ENCODE assay signal across 8 mouse cellular contexts in the genomic region with DNA sequence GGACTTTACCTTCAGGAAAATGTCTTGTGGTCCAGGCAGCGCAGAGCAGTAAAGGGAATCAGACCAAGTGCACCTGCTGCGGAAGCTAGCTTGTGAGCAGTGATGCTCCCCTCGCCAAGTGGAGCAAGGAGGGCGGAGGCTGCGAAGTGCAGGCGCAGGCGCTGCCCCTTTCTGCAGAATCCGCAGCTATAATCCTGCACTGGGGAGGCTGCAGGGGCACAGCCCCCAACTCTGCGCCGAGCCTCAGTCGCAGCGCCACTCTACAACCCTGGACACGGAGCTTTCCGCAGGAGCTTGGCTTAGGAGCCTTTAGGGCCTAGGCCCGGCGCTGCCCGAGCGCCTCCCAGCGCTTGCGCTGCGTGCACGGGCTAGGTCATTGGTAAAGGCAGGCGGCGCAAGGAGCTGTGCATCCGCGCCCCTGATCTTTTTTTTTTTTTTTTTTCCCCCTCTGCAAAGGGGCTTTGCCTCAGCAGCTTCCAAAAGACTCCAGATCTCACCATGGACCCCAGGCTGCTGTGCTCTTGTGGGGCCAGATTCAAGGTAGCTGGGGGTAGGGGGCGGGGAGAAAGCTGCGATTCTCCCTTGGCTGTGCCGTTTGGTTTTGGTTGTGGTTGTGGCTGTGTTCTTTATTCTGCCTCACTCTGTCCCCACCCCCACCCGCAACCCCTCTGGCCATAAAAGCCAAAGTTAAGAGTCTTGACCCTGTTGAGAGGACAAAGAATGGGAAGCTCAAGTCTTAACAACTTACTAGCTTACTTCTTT. TPM values are rescaled to one million over a fixed set of nuclear protein-coding genes. Genes with fewer than 3 reads are reported as not detected.
DNase-seq lines count a peak whose midpoint lies in the region; ATAC-seq lines count a peak whose summit lies in the region.

No protein-coding gene starts in this region.

- no peaks in the 10 kb centered on the region for H3K4me1 ChIP-seq in kidney, embryonic 14.5 days (ENCODE audit: control insufficient read depth, insufficient read depth, low read length)
- no peaks in the 10 kb centered on the region for H3K4me1 ChIP-seq in heart, embryonic 16.5 days (ENCODE audit: control insufficient read depth, insufficient read depth, low read length)
- H3K4me1 ChIP-seq in neural tube, embryonic 11.5 days (ENCODE audit: control insufficient read depth, insufficient read depth, low read length): no peaks in the 10 kb centered on the region

- H3K4me2 ChIP-seq in kidney, embryonic 14.5 days (replicated peaks; ENCODE audit: low read depth, low read length): peak overlapping the region; percentile 43
- peak overlapping the region; percentile 60 for H3K4me2 ChIP-seq in heart, embryonic 16.5 days (ENCODE audit: low read depth, low read length)
- peak overlapping the region; percentile 48 for H3K4me2 ChIP-seq in neural tube, embryonic 11.5 days (ENCODE audit: low read depth)

- no peaks in the 10 kb centered on the region; the same call in 1 of the 2 replicates for H3K27me3 ChIP-seq in kidney, embryonic 14.5 days (ENCODE audit: control insufficient read depth, insufficient read depth, low read length)
- no peaks in the 10 kb centered on the region for H3K27me3 ChIP-seq in heart, embryonic 16.5 days (ENCODE audit: control insufficient read depth, insufficient read depth, low read length)
- no peaks in the 10 kb centered on the region for H3K27me3 ChIP-seq in neural tube, embryonic 11.5 days (ENCODE audit: control insufficient read depth, insufficient read depth, low read length)

- H3K27ac ChIP-seq in kidney, embryonic 14.5 days (ENCODE audit: low read depth, low read length): no peak overlapping the region
- H3K27ac ChIP-seq in heart, embryonic 16.5 days (ENCODE audit: low read length): no peak overlapping the region
- no peak overlapping the region for H3K27ac ChIP-seq in neural tube, embryonic 11.5 days (ENCODE audit: low read depth, low read length)

- H3K9me3 ChIP-seq in kidney, embryonic 14.5 days (ENCODE audit: control insufficient read depth, low read length): no peaks in the 10 kb centered on the region
- no peaks in the 10 kb centered on the region for H3K9me3 ChIP-seq in heart, embryonic 16.5 days (replicated peaks; ENCODE audit: control insufficient read depth, low read length)
- no peaks in the 10 kb centered on the region for H3K9me3 ChIP-seq in neural tube, embryonic 11.5 days (ENCODE audit: control insufficient read depth, low read length)

- ATAC-seq in kidney, embryonic 14.5 days (ENCODE audit: low FRiP score, low TSS enrichment): peak; percentile 81; the same call in 1 of the 2 replicates
- no peak for ATAC-seq in heart, embryonic 16.5 days (replicated peaks; ENCODE audit: extremely low read depth, insufficient read depth, low FRiP score)
- peak; percentile 94 for ATAC-seq in neural tube, embryonic 11.5 days (ENCODE audit: insufficient read depth, low FRiP score, low TSS enrichment)
- ATAC-seq in CD4-positive, CD25-positive, alpha-beta regulatory T cell, adult 4 months: no peak

- no peak for DNase-seq in kidney, adult 18-20 months
- DNase-seq in cerebellum, postnatal 36 days: peak; percentile 57 to 64
- peak; percentile 26 for DNase-seq in left cerebral cortex, adult 11 months (ENCODE audit: low spot score)
- peak; percentile 76 for DNase-seq in neural tube, embryonic 11.5 days (ENCODE audit: low spot score)
- no peak for DNase-seq in spleen, postnatal 36 days (ENCODE audit: low spot score in 2 of 2)

- H3K36me3 ChIP-seq in kidney, embryonic 14.5 days (ENCODE audit: control insufficient read depth, insufficient read depth, low read length): no peaks in the 10 kb centered on the region
- no peaks in the 10 kb centered on the region for H3K36me3 ChIP-seq in heart, embryonic 16.5 days (ENCODE audit: control insufficient read depth, insufficient read depth)
- no peaks in the 10 kb centered on the region for H3K36me3 ChIP-seq in neural tube, embryonic 11.5 days (ENCODE audit: control insufficient read depth, insufficient read depth, low read length)

- no peak overlapping the region for H3K9ac ChIP-seq in kidney, embryonic 14.5 days (ENCODE audit: low read depth, low read length)
- H3K9ac ChIP-seq in heart, embryonic 16.5 days (ENCODE audit: low read length): no peak overlapping the region
- peak overlapping the region; percentile 39 for H3K9ac ChIP-seq in neural tube, embryonic 11.5 days (ENCODE audit: low read length)

- WGBS in kidney, embryonic 14.5 days: 16% methylated on average over 28 of the region's 30 CpGs
- 11% methylated on average over 29 of the region's 30 CpGs for WGBS in heart, embryonic 16.5 days
- 15% methylated on average over 26 of the region's 30 CpGs for WGBS in neural tube, embryonic 11.5 days

- H3K4me3 ChIP-seq in kidney, embryonic 14.5 days (ENCODE audit: low read length): peak overlapping the region; percentile 29; the same call in 1 of the 2 replicates
- peak overlapping the region; percentile 45 for H3K4me3 ChIP-seq in heart, embryonic 16.5 days (ENCODE audit: low read length)
- H3K4me3 ChIP-seq in neural tube, embryonic 11.5 days (ENCODE audit: low read depth, low read length): peak overlapping the region; percentile 30

RNA-seq across cellular contexts. Expression of a gene that starts 9.0 kb away (rescaled TPM):
- polyA plus RNA-seq in kidney, embryonic 14.5 days (2014; fragmentation: Nextera tagmentation; extraction: Ambion mirVana): not detected in 2 replicates
- polyA plus RNA-seq in heart, embryonic 16.5 days (2015; fragmentation: Nextera tagmentation; extraction: Ambion mirVana): 0.08 TPM in 1 of 2 replicates, not detected in the other
- not detected in 2 replicates for polyA plus RNA-seq in neural tube, embryonic 11.5 days (2014; fragmentation: Nextera tagmentation; extraction: Ambion mirVana)
- not detected for polyA plus RNA-seq in CD4-positive, CD25-positive, alpha-beta regulatory T cell, adult 4 months (2017; shearing (Covaris generic))

RNA-seq across cellular contexts. Expression of a gene that starts 44.9 kb away (rescaled TPM):
- polyA plus RNA-seq in kidney, embryonic 14.5 days (2014; fragmentation: Nextera tagmentation; extraction: Ambion mirVana): 7.7 and 8.1 TPM in 2 replicates
- 1.8 and 2.7 TPM in 2 replicates for polyA plus RNA-seq in heart, embryonic 16.5 days (2015; fragmentation: Nextera tagmentation; extraction: Ambion mirVana)
- polyA plus RNA-seq in neural tube, embryonic 11.5 days (2014; fragmentation: Nextera tagmentation; extraction: Ambion mirVana): 12.8 and 13.6 TPM in 2 replicates
- polyA plus RNA-seq in CD4-positive, CD25-positive, alpha-beta regulatory T cell, adult 4 months (2017; shearing (Covaris generic)): not detected

Comparison
In these comparisons a context has a peak if more than half of its experiments do, and no peak if none do; other contexts are left out.
1. ATAC-seq: peak in kidney, embryonic 14.5 days (single experiment) and neural tube, embryonic 11.5 days (single experiment); none in heart, embryonic 16.5 days (single experiment) and CD4-positive, CD25-positive, alpha-beta regulatory T cell, adult 4 months (single experiment).
2. DNase-seq: peak in cerebellum, postnatal 36 days (2 of 2), left cerebral cortex, adult 11 months (single experiment) and neural tube, embryonic 11.5 days (single experiment); none in kidney, adult 18-20 months (single experiment) and spleen, postnatal 36 days (0 of 2).
3. Peak in every context shown above with its lines, with median percentiles within 50 percentile points of each other: H3K4me2 ChIP-seq and H3K4me3 ChIP-seq.